Mouse (Mus musculus) C3H10T1/2 (cell line): ENCODE data around the gene Arntl. TPM values are rescaled to one million over a fixed set of nuclear protein-coding genes. Genes with fewer than 3 reads are reported as not detected.

ENCODE experiments used
- polyA plus RNA-seq, 2 experiments: library from polyadenylated mRNA; unstranded; fragments of >200 nt; fragmentation: generic; extraction: Trizol; gene quantifications; one replicate each; pipeline ENCODE4 v1.2.1; 2012; ENCODE audit warnings: missing spikeins in 2 of 2

Arntl gene
- 1 to 10 TPM in 1 of 2 experiments, under 1 TPM in 1; 0.51 to 2.5 TPM for polyA plus RNA-seq

GRCm38 (mm10) chr7:113206644-113207470, at the start of gene Arntl:
Gene Arntl (plus strand): TSS chr7:113207465.

Other genes with a start within 250 kb of the Arntl start
- 1 to 10 TPM in 1 of 2 experiments, under 1 TPM in 1; 0.77 to 4.6 TPM for gene Btbd10, start 161.9 kb downstream of the Arntl start, polyA plus RNA-seq
- gene Pth, start 181.1 kb downstream of the Arntl start, polyA plus RNA-seq = not detected